Mouse (Mus musculus): ENCODE data around the gene Smpdl3b. TPM values are rescaled to one million over a fixed set of nuclear protein-coding genes. Genes with fewer than 3 reads are reported as not detected.
A peak's percentile ranks its signal among the peaks of the same experiment; 100 is the strongest.
"Not testable (repeated sequence)": the region's sequence is repeated elsewhere in the genome, so short reads cannot be mapped to it uniquely, and the experiment has no call there.

Gene Smpdl3b
- polyA plus RNA-seq, 1 experiment from 2014 or later = 1.9 TPM

DNA sequence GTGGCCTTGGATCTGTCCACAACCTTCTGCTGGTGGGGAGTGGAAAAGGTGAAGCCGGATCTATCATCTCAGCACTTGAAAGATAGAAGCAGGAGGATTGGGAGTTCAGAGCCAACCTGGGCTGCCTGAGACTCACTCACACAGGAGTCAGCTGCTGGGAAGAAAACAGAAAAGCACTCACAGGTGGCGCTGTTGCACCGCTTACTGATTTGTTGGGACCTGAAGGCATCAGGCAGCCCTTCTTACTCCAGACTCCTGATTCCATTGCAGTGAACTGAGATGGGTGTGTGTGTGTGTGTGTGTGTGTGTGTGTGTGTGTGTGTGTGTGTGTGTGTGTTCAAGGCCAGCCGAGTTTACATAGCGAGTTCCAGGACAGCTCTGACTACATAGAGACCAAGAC is 19.7 kb upstream of the Smpdl3b start:
- Histone ChIP-seq H3K4me2 (no peak overlapping the region), H3K4me3 (no peak overlapping the region), H3K36me3 (peaks cover 90% of the 10 kb centered on the region), H3K27ac (no peak overlapping the region), H3K9me3 (replicated peaks) (no peaks in the 10 kb centered on the region), H3K27me3 (replicated peaks) (no peaks in the 10 kb centered on the region), H3K4me1 (no peaks in the 10 kb centered on the region), H3K9ac (no peak overlapping the region)
- 83% methylated on average over 5 of the region's 5 CpGs for WGBS (ENCODE audit: insufficient replicate concordance)
- no peak for ATAC-seq

DNA sequence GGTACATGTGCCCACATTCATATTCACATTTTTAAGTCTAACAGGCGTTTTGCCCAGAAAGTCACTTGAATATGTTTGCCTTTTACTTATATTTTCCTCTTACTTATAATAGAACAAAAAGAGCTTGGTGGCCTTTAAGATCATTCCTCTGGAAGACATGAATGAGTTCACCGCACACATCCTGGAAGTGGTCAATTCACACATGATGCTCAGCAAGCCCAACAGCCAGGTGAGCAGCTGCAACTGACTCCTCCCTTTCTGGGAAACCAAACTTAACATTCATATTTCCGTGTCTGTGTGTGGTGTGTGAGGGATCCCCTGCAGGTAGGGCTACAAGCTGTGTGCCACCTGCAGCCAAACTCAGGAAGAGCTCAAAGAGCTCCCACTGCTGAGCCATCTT is 17.9 kb upstream of the Smpdl3b start:
- Histone ChIP-seq H3K9ac (no peak overlapping the region), H3K27ac (no peak overlapping the region), H3K27me3 (replicated peaks) (no peaks in the 10 kb centered on the region), H3K4me2 (no peak overlapping the region), H3K36me3 (peaks cover 100% of the 10 kb centered on the region), H3K4me3 (no peak overlapping the region), H3K4me1 (peaks cover 8% of the 10 kb centered on the region), H3K9me3 (replicated peaks) (no peaks in the 10 kb centered on the region)
- no peak for ATAC-seq
- WGBS (ENCODE audit: insufficient replicate concordance) = 79% methylated on average over 3 of the region's 3 CpGs

DNA sequence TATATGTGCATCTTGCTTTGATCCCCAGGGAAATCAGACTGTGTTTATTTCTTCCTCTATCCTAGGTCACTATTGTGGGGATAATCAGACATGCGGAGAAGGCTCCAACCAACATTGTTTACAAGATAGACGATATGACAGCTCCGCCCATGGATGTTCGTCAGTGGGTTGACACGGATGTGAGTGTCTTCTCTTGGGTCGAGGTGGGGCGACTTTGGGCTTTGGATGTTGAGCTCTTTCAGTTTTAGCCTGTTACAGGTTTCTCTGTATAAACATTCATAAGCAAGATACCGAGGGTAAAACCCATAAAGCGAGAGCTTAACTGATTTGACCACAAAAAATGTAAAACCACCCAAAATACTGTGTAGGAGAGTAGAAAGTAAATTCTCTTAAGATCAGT is 14.7 kb upstream of the Smpdl3b start:
- ATAC-seq = no peak
- peaks cover 72% of the 10 kb centered on the region for H3K36me3 ChIP-seq
- H3K4me1 ChIP-seq = peaks cover 22% of the 10 kb centered on the region
- no peak overlapping the region for H3K27ac ChIP-seq
- H3K9ac ChIP-seq = no peak overlapping the region
- no peaks in the 10 kb centered on the region for H3K27me3 ChIP-seq (replicated peaks)
- H3K9me3 ChIP-seq (replicated peaks) = no peaks in the 10 kb centered on the region
- no peak overlapping the region for H3K4me3 ChIP-seq
- WGBS (ENCODE audit: insufficient replicate concordance) = 84% methylated on average over 9 of the region's 9 CpGs
- no peak overlapping the region for H3K4me2 ChIP-seq

DNA sequence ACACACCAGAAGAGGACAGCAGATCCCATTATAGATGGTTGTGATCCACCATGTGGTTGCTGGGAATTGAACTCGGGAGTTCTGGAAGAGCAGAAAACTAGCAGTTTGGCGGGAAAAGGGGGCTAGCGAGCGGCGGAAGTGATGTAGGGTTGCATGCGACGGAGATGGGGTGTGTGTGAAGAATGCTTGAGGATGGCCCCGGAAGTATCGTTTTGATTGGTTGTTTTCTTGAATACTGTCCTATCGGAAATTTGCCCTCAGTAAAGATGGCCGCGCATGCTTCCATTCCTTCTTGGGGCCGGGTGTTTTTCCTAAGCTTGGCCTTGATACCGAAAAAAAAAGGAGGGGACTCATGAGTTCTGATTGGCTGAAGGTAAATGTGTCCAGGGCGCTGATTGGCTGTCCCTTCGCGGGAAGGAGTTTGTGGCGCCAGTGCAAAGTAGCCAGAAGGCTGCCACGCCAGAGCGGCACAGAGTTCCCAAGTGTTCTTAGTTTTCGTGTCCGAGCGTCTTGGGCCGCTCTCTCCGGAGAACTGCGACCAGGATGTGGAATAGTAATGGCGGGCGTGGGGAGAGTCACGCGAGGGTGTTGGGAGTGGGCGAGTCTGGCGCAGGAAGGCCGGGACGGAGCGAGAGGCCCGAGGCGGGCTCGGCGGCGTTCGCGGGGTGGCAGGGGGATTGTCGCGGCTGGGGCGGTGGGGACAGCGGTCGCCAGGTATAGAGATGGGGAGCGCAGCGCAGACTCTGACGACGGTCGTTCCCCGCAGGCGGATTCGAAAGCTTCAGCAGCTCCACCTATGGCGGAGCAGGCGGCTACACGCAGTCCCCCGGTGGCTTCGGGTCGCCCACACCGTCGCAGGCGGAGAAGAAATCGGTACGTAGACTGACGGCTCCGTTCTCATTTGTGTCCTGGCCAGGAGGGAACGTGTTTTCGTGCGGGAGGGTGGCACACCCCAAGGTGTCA is 11.1 kb upstream of the Smpdl3b start, which contains the start of gene Rpa2:
Gene Rpa2 (plus strand): TSS at position 419 of the 963 bp plus-strand sequence.
- peak within 1 kb of the TSS; percentile 87 for H3K27ac ChIP-seq
- no peaks in the 10 kb centered on the region for H3K27me3 ChIP-seq (replicated peaks)
- peak within 1 kb of the TSS; percentile 96 for H3K4me3 ChIP-seq
- peak within 1 kb of the TSS; percentile 76 for H3K4me2 ChIP-seq
- peaks cover 36% of the 10 kb centered on the region for H3K36me3 ChIP-seq
- H3K9me3 ChIP-seq (replicated peaks) = no peaks in the 10 kb centered on the region
- WGBS (ENCODE audit: insufficient replicate concordance) = under 1% methylated on average over 71 of the region's 71 CpGs
- peaks cover 22% of the 10 kb centered on the region for H3K4me1 ChIP-seq
- ATAC-seq = peak; percentile 94
- H3K9ac ChIP-seq = peak within 1 kb of the TSS; percentile 94

DNA sequence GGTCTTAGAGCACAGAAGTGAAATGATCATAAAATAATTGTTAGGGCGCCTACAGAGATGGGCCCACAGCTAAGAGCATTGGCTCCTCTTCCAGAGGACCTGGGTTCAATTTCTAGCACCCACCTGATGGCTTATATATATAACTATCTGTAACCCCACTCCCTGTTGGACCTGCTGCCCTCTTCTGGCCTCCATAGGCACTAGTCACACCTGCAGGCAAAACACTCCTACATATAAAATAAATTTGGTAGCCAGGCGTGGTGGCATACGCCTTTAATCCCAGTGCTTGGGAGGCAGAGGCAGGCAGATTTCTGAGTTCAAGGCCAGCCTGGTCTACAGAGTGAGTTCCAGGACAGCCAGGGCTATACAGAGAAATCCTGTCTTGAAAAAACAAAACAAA is 6.1 kb upstream of the Smpdl3b start:
- 69% methylated on average over 3 of the region's 3 CpGs for WGBS (ENCODE audit: insufficient replicate concordance)
- not testable (repeated sequence) for H3K9ac ChIP-seq; H3K27ac ChIP-seq; H3K4me3 ChIP-seq; H3K36me3 ChIP-seq; ATAC-seq; H3K4me2 ChIP-seq; H3K9me3 ChIP-seq (replicated peaks)
- peaks cover 11% of the 10 kb centered on the region for H3K4me1 ChIP-seq
- peaks cover 13% of the 10 kb centered on the region for H3K27me3 ChIP-seq (replicated peaks)

DNA sequence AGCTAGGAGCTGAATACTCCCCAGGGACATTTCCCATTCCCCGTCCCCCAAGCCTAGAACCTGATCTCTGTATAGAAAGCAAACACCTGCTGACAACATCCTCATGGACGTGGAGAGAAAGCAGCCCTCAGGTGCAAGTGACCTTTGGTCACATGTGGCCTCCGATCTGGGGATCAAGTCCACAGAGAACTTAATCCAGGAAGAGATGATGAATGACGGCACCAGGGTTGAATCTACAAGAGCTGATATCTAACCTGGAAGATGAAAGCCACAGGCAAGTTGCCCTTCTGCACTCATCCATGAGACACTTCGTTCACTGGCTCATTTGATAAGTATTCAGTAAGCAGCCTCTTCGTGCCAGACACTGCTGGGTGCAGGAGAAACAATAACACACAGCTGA is 5.5 kb upstream of the Smpdl3b start:
- Histone ChIP-seq H3K36me3 (no peaks in the 10 kb centered on the region), H3K4me1 (peaks cover 10% of the 10 kb centered on the region), H3K4me3 (no peak overlapping the region), H3K9ac (no peak overlapping the region), H3K4me2 (no peak overlapping the region), H3K9me3 (replicated peaks) (no peaks in the 10 kb centered on the region), H3K27me3 (replicated peaks) (peaks cover 18% of the 10 kb centered on the region), H3K27ac (no peak overlapping the region)
- ATAC-seq = no peak
- WGBS (ENCODE audit: insufficient replicate concordance) = 68% methylated on average over 6 of the region's 6 CpGs

DNA sequence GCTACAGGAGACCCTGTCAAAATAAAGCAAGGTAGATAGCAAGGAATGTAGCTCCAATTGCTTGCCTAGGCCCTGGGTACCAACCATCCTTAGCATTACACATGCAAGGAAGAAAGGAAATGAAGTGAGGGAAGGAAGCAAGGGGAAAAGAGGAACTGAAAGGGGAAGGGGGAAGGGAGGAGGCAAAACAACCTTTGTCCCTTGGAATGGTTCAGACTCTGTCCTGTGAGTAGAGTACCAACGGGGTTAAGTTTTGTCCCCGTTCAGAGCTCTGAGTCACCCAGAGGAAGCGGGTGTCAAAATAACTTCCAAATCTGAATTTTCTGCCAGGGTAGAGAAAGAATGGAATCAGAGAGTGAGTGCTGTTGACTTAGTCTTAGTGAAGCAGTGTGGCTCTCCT is 3.2 kb upstream of the Smpdl3b start:
- ATAC-seq = no peak

DNA sequence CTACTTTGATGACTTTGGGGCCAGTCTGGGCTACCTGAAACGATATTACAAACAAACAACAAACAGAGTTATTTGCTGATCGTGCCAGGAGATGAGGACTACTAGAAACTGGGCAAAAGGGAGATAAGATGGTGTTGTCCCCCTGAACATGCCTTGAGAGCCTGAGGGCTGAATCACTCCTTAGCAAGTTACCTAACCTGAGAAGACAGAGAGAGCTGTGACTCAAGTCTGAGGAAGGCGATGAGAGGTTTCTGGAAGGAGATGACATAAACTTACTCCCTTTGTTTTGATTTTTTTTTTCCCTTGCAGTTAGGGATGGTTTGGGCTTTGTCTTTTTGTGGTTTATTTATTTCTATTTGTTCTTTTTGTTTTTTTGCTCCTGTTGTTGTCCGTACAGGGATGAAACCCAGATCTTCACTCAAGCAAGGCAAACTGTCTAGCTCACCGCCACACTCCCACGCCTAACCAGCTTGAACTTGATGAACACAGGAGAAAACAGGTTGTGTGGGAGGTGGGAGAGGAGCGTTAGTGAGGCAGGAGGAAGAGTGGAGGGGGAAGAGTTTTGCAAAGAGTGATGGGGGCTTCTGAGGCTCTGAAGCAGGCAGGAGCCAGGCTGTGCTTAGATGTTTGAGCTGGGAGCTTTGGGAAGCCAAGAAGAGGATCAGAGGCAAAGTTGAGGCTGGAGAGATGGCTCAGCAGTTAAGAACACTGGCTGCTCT is 740 bp upstream of the Smpdl3b start:
- WGBS (ENCODE audit: insufficient replicate concordance) = 69% methylated on average over 7 of the region's 7 CpGs
- Histone ChIP-seq H3K27ac (no peak overlapping the region), H3K36me3 (no peaks in the 10 kb centered on the region), H3K9ac (no peak overlapping the region), H3K27me3 (replicated peaks) (peaks cover 49% of the 10 kb centered on the region), H3K9me3 (replicated peaks) (no peaks in the 10 kb centered on the region), H3K4me3 (no peak overlapping the region), H3K4me1 (0 out of 2 replicates have a peak, but pooled peaks cover 14% of the 10 kb centered on the region), H3K4me2 (no peak overlapping the region)
- ATAC-seq = no peak

More for the DNA sequence above, 3.2 kb upstream of the Smpdl3b start:
- no peaks in the 10 kb centered on the region for H3K36me3 ChIP-seq
- H3K4me2 ChIP-seq = no peak overlapping the region
- H3K27me3 ChIP-seq (replicated peaks) = peaks cover 41% of the 10 kb centered on the region
- no peaks in the 10 kb centered on the region for H3K9me3 ChIP-seq (replicated peaks)
- 0 out of 2 replicates have a peak, but pooled peaks cover 14% of the 10 kb centered on the region for H3K4me1 ChIP-seq
- H3K27ac ChIP-seq = no peak overlapping the region
- H3K4me3 ChIP-seq = no peak overlapping the region
- H3K9ac ChIP-seq = no peak overlapping the region
- WGBS (ENCODE audit: insufficient replicate concordance) = 37% methylated on average over 3 of the region's 3 CpGs

DNA sequence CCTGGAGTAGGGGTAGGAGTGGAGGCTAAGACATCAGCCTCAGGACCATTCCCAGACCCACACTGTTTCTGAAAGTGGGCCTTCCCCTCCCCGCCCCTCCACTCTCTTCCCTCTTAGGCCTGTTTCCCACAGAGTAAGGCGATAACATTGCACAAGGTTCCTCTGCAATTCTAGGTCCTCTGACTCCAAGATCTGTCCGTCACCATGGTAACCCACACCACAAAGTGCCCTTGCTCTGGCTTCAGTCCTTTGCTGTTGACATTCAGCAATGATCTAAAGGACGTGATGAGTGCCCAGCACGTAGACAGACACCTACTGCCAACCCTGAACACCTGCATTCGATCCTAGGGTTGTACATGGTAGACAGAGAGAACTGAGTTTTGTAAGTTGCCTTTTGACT is 4.1 kb downstream of the Smpdl3b start:
- WGBS (ENCODE audit: insufficient replicate concordance) = 53% methylated on average over 6 of the region's 6 CpGs
- Histone ChIP-seq H3K27me3 (replicated peaks) (peaks cover 35% of the 10 kb centered on the region), H3K9me3 (replicated peaks) (no peaks in the 10 kb centered on the region), H3K36me3 (no peaks in the 10 kb centered on the region), H3K9ac (no peak overlapping the region), H3K4me1 (peaks cover 14% of the 10 kb centered on the region), H3K27ac (no peak overlapping the region), H3K4me2 (no peak overlapping the region), H3K4me3 (no peak overlapping the region)
- ATAC-seq = no peak

DNA sequence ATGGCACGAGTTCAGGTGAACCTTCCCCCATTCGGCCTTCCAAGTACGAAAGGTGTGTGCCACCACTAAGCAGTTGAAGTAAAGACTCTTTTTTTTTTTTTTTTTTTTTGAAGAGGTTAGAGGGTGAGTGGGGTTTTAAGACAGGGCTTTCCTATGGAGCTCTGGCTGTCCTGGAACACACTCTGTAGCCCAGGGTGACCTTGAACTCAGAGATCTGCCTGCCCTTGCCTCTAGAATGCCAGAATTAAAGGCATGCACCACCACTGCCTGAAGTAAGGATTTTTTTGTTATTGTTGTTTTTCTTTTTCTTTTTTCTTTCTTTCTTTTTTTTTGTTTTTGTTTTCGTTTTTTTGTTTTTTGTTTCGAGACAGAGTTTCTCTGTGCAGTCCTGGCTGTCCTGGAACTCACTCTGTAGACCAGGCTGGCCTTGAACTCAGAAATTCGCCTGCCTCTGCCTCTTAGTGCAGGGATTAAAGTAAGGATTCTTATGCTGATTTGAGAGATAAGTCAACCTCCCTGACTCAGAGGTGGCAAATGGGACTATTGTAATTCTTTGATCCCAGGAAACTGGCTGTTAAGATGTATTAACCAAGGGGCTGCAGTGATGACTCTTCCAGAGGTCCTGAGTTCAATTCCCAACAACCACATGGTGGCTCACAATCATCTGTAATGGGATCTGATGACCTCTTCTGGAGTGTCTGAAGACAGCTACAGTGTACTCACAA is 7.6 kb downstream of the Smpdl3b start:
- no peak overlapping the region for H3K4me2 ChIP-seq
- 71% methylated on average over 6 of the region's 6 CpGs for WGBS (ENCODE audit: insufficient replicate concordance)
- H3K27ac ChIP-seq = no peak overlapping the region
- no peak for ATAC-seq
- no peaks in the 10 kb centered on the region for H3K9me3 ChIP-seq (replicated peaks)
- peaks cover 26% of the 10 kb centered on the region for H3K4me1 ChIP-seq
- no peaks in the 10 kb centered on the region for H3K27me3 ChIP-seq (replicated peaks)
- H3K36me3 ChIP-seq = no peaks in the 10 kb centered on the region
- no peak overlapping the region for H3K4me3 ChIP-seq
- H3K9ac ChIP-seq = no peak overlapping the region

DNA sequence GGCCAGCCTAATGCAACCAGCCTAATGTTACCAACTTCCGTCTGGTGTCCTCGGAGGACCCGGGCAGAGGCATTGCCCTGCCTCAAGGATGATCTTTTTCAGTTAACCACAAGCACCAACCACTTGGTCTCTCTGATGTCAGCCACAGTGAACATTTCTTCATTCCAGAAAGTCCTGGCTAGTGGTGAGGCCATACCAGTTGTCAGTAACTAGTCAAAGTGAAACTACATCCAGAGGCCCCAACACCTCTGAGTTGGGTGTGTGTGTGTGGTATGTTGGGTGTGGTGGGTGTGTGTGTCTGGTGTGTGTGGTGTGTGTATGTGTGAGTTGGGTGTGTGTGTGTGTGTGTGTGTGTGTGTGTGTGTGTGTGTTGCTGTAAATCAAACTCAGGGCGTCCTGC is 8.3 kb downstream of the Smpdl3b start:
- H3K27ac ChIP-seq = peak overlapping the region; percentile 26; the same call in 1 of the 2 replicates
- no peaks in the 10 kb centered on the region for H3K27me3 ChIP-seq (replicated peaks)
- H3K4me2 ChIP-seq = 0 out of 2 replicates have a peak overlapping the region, but pooled peaks have one; percentile 8
- H3K36me3 ChIP-seq = no peaks in the 10 kb centered on the region
- ATAC-seq = no peak
- no peak overlapping the region for H3K4me3 ChIP-seq
- H3K9ac ChIP-seq = no peak overlapping the region
- WGBS (ENCODE audit: insufficient replicate concordance) = 77% methylated on average over 4 of the region's 4 CpGs
- H3K9me3 ChIP-seq (replicated peaks) = no peaks in the 10 kb centered on the region
- peaks cover 33% of the 10 kb centered on the region for H3K4me1 ChIP-seq

Data from liver, embryonic 12.5 days (tissue).